Mouse (Mus musculus) forebrain, embryonic 10.5 days (tissue): ENCODE results near the gene Cenpu. TPM values are rescaled to one million over a fixed set of nuclear protein-coding genes. Genes with fewer than 3 reads are reported as not detected.
A peak's percentile ranks its signal among the peaks of the same experiment; 100 is the strongest.

Source experiments
- DNase-seq: peaks from one replicate; pipeline ENCODE4 v3.0.0-alpha.2; 2017; ENCODE audit warnings: low spot score; ENCODE audit errors: extremely low spot score
- H3K27ac ChIP-seq: fragments of 300-500 bp; sonication (generic); 2 replicates; pipeline ENCODE4 v1.5.1; 2016; ENCODE audit warnings: mild to moderate bottlenecking
- H3K27me3 ChIP-seq: fragments of 300-500 bp; sonication (generic); 2 replicates; pipeline ENCODE4 v1.6.1; 2016; ENCODE audit warnings: mild to moderate bottlenecking; ENCODE audit not compliant: poor library complexity, severe bottlenecking
- H3K36me3 ChIP-seq: fragments of 300-500 bp; sonication (generic); replicated peaks from 2 replicates; pipeline ENCODE4 v1.6.1; 2016; ENCODE audit warnings: mild to moderate bottlenecking, moderate library complexity
- H3K4me1 ChIP-seq: fragments of 300-500 bp; sonication (generic); 2 replicates; pipeline ENCODE4 v1.6.1; 2016
- H3K4me3 ChIP-seq: fragments of 300-500 bp; sonication (generic); 2 replicates; pipeline ENCODE4 v1.5.1; 2016; ENCODE audit warnings: mild to moderate bottlenecking, moderate library complexity
- H3K9me3 ChIP-seq: fragments of 300-500 bp; sonication (generic); 2 replicates; pipeline ENCODE4 v1.6.1; 2016; ENCODE audit warnings: mild to moderate bottlenecking, moderate library complexity
- WGBS: fragments of 180-500 bp; shearing (Covaris S2); methylation state at CpG from one replicate; pipeline ENCODE4 v1.1.7; 2016; 5-methylcytosine and 5-hydroxymethylcytosine counted together
- polyA plus RNA-seq: library from polyadenylated mRNA; unstranded; fragments of >200 nt; fragmentation: Nextera tagmentation; extraction: Ambion mirVana; gene quantifications from 2 replicates; pipeline ENCODE4 v1.2.1, GENCODE M21; 2016

Gene Cenpu
- polyA plus RNA-seq, 1 experiment from 2014 or later = 34.2 TPM

GRCm38 (mm10) chr8:46615936-46616335 lies 64.1 kb downstream of the Cenpu start:
- H3K4me1 ChIP-seq = peaks cover 46% of the 10 kb centered on the region
- no peak overlapping the region; the same call in 1 of the 2 replicates for H3K27ac ChIP-seq
- DNase-seq = no peak
- H3K27me3 ChIP-seq = no peaks in the 10 kb centered on the region
- H3K4me3 ChIP-seq = peak overlapping the region; percentile 72; the same call in 1 of the 2 replicates
- H3K36me3 ChIP-seq = 0 out of 2 replicates have a peak, but pooled peaks cover 3% of the 10 kb centered on the region
- no peaks in the 10 kb centered on the region for H3K9me3 ChIP-seq
- 87% methylated on average over 8 of the region's 8 CpGs for WGBS

- whole genome bisulfite sequencing = under 1% methylated on average over 54 of the region's 54 CpGs
- Histone ChIP-seq H3K36me3 (peaks cover 3% of the 10 kb centered on the region; the same call in 1 of the 2 replicates), H3K4me3 (peak within 1 kb of the TSS; percentile 72), H3K27ac (peak within 1 kb of the TSS; percentile 95), H3K27me3 (no peaks in the 10 kb centered on the region), H3K4me1 (peaks cover 46% of the 10 kb centered on the region), H3K9me3 (no peaks in the 10 kb centered on the region)
- peak; percentile 98 for DNase-seq
Measured at GRCm38 (mm10) chr8:46616879-46617689, 65.3 kb downstream of the Cenpu start, which contains the start of the genes Primpol and Casp3. Gene Primpol, minus strand, starts transcription at chr8:46617212. Gene Casp3, plus strand, starts transcription at chr8:46617291.

- under 1% methylated on average over 38 of the region's 38 CpGs for WGBS
Measured at GRCm38 (mm10) chr8:46617690-46618620, 66.1 kb downstream of the Cenpu start.

GRCm38 (mm10) chr8:46618639-46619320 lies 67.0 kb downstream of the Cenpu start:
- Histone ChIP-seq H3K27ac (peak overlapping the region; percentile 95), H3K4me3 (peak overlapping the region; percentile 72), H3K9me3 (no peaks in the 10 kb centered on the region), H3K27me3 (no peaks in the 10 kb centered on the region), H3K36me3 (peaks cover 8% of the 10 kb centered on the region), H3K4me1 (peaks cover 44% of the 10 kb centered on the region)
- DNase-seq = no peak
- 3% methylated on average over 10 of the region's 10 CpGs for WGBS

More at GRCm38 (mm10) chr8:46617690-46618620, 66.1 kb downstream of the Cenpu start:
- Histone ChIP-seq H3K27me3 (no peaks in the 10 kb centered on the region), H3K9me3 (no peaks in the 10 kb centered on the region), H3K4me1 (peaks cover 50% of the 10 kb centered on the region), H3K4me3 (peak overlapping the region; percentile 72), H3K36me3 (peaks cover 5% of the 10 kb centered on the region), H3K27ac (peak overlapping the region; percentile 95)
- no peak for DNase-seq

GRCm38 (mm10) chr8:46622446-46623270 lies 70.8 kb downstream of the Cenpu start:
- no peak overlapping the region for H3K4me3 ChIP-seq
- H3K27me3 ChIP-seq = no peaks in the 10 kb centered on the region
- no peak overlapping the region for H3K27ac ChIP-seq
- no peak for DNase-seq
- WGBS = 90% methylated on average over 9 of the region's 9 CpGs
- H3K9me3 ChIP-seq = no peaks in the 10 kb centered on the region
- peaks cover 14% of the 10 kb centered on the region for H3K36me3 ChIP-seq
- H3K4me1 ChIP-seq = peaks cover 30% of the 10 kb centered on the region

- H3K27me3 ChIP-seq = no peaks in the 10 kb centered on the region
- H3K4me1 ChIP-seq = peaks cover 7% of the 10 kb centered on the region; the same call in 1 of the 2 replicates
- H3K27ac ChIP-seq = no peak overlapping the region
- H3K4me3 ChIP-seq = no peak overlapping the region
- peaks cover 30% of the 10 kb centered on the region for H3K36me3 ChIP-seq
- WGBS = 94% methylated on average over 1 of the region's 1 CpGs
- DNase-seq = no peak
- H3K9me3 ChIP-seq = no peaks in the 10 kb centered on the region
Measured at GRCm38 (mm10) chr8:46625166-46625565, 73.3 kb downstream of the Cenpu start.

- whole genome bisulfite sequencing = 96% methylated on average over 5 of the region's 5 CpGs
- no peak for DNase-seq
- peaks cover 44% of the 10 kb centered on the region for H3K36me3 ChIP-seq
- H3K27ac ChIP-seq = no peak overlapping the region
- H3K4me1 ChIP-seq = peaks cover 7% of the 10 kb centered on the region; the same call in 1 of the 2 replicates
- no peaks in the 10 kb centered on the region for H3K9me3 ChIP-seq
- H3K4me3 ChIP-seq = no peak overlapping the region
- H3K27me3 ChIP-seq = no peaks in the 10 kb centered on the region
Measured at GRCm38 (mm10) chr8:46626642-46627041, 74.8 kb downstream of the Cenpu start.

- no peak for DNase-seq
- no peak overlapping the region for H3K4me3 ChIP-seq
- 0 out of 2 replicates have a peak, but pooled peaks cover 3% of the 10 kb centered on the region for H3K4me1 ChIP-seq
- no peak overlapping the region for H3K27ac ChIP-seq
- H3K9me3 ChIP-seq = no peaks in the 10 kb centered on the region
- peaks cover 50% of the 10 kb centered on the region for H3K36me3 ChIP-seq
- 81% methylated on average over 7 of the region's 7 CpGs for WGBS
- H3K27me3 ChIP-seq = no peaks in the 10 kb centered on the region
Measured at GRCm38 (mm10) chr8:46627881-46628280, 76.1 kb downstream of the Cenpu start.

GRCm38 (mm10) chr8:46628645-46629044 lies 76.8 kb downstream of the Cenpu start:
- Histone ChIP-seq H3K36me3 (peaks cover 57% of the 10 kb centered on the region), H3K27me3 (no peaks in the 10 kb centered on the region), H3K27ac (no peak overlapping the region), H3K4me3 (no peak overlapping the region), H3K9me3 (no peaks in the 10 kb centered on the region), H3K4me1 (0 out of 2 replicates have a peak, but pooled peaks cover 3% of the 10 kb centered on the region)
- DNase-seq = no peak
- 88% methylated on average over 1 of the region's 1 CpGs for WGBS
